Mouse (Mus musculus): ENCODE results near the gene Nphp1.
A peak's percentile ranks its signal among the peaks of the same experiment; 100 is the strongest.

Gene Nphp1

DNA sequence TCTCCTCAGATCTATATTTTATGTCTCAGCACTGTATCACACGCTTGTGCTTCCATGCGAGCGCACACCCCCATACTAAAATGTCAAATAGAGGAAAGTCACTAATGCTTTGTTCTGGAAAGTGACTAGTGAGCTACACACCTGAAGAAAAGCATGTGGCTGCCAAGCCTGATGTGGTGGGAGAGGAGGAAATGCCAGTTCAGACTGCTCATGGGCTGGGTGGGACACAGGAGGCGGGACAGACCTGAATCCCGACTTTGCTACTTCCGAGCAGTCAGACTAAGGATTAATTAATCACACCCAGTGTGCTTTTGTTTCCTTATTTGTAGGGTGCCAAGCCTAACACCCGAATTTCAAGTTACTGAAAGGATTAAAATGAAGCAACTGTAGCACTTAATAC, 40.4 kb downstream of the Nphp1 start:
- no peak for DNase-seq

DNA sequence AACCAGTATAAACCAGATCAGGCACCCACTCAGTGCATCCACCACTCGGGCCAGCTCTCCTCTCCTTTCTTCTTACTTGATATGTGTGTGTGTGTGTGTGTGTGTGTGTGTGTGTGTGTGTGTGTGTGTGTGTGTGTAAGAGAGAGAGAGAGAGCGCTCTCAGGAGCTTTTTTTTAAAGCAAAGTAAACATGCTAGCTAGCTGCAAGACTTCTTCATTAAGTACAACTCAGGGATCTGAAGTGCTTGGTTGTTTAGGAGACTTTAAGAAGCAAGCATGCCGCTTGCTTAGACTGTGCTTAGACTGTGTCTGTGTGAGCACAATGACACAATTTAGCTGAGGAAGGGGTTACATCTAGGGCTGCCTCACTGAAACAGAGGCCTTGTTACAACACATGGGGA, 46.1 kb downstream of the Nphp1 start:
- DNase-seq: no peak

DNA sequence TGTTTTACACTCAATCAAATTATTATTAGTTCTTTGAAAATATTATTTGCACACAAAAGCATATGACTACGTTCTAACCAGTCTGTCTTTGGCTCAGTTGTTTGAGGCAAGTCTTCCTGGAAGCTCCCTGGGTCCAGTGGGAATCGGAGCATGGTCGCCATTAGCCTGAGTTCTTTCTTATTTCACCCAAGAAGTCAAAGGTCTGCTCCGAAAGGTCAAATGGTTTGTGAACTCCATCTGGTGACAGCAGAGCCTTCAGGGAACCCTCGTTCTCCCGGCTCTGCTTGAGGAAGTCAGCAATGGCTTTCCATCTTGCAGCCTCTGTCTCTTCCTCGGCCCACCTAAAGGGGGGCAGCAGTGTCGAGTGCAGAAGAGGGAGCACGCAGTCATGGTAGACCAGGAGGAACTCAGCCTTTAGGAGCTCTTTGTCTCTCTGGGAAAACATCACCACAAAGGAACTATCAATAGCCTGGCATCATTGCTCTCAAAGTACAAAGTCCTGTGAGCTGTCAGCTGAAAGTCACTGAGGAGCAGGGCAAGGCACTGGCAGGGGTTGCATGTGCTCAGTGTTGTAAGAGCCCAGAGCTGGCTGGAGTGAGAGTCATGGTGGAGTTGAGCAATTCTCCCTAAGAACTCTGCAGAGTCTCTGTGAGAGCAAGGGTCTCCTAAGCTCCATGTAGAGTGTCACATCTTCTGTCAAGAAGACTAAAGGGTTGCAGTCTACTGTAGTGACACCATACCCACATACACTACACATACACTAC, 47.8 kb downstream of the Nphp1 start:
- DNase-seq: no peak

DNA sequence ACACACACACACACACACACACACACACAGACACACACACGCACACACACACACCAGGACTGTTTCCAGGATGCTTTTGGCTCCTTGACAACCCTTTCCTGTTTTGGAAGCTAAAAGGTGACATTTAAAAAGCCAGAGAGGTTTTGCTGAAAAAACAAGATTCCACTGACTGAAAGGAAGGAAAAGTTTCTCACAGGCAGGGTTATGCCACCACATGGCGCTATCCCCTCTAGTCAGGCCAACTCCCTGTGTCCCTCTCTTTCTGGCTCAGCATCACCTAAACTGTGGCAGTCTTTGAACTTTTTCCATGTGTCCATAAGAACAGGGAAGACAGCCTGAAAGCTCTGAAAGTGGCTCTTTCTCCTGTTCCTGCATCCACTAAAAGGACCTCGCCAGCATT, 50.8 kb downstream of the Nphp1 start:
- DNase-seq: no peak

DNA sequence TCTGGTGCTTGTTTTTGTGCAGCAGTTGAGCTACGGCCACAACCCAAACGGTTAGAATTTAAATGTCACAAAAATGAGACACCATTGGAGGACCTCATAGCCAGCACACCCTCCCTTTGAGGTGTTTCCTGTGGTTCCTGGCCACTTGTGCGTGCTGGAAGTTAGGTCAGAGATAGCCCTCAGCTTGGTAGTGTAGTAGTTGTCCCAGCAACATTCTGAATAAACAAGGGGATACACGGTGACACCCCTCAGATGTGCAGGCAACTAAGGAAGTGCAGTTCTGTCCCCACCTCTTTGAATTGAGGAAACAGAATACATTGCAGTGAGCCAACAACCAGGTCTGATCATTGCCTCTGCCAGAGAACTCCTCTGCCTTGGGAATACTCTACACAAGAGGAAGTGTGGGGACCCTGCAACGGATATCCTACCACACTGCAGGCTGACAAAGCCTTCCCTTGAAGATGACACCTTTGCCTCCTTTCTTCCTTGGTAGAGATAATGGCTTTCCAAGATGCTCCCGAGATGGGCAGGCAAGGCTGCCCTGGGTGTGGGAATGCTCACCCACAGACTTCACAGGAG, 52.0 kb downstream of the Nphp1 start:
- DNase-seq: no peak

DNA sequence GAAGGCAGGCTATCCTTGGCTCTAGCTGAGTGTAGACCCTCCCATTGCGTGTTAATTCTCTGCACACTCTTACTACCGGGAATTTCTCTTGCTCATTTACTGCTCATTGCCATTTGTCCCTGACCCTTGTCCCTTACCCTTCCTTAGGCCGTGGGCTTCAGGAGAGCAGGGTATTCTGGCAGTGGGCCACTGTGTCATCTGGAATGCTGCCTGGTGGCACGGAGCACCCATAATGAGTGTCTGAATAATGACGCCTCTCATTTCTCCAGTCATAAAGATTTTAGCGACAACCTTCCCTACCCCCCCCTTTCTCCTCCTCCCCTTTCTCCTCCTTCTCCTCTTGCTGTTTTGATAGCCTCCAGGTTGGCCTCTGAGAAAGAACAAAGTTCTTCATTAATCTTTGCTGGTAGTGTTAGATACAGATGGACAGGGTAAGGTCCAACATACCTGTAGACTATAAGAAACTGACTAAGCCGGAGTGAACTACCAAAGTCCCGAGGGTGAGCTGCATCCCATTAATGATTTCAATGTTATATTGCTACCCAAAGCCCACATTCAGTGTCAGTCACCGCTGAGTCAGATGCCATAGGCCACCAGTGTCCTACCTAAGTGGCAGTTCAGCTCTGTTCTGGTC, 53.1 kb downstream of the Nphp1 start:
- DNase-seq: no peak

DNA sequence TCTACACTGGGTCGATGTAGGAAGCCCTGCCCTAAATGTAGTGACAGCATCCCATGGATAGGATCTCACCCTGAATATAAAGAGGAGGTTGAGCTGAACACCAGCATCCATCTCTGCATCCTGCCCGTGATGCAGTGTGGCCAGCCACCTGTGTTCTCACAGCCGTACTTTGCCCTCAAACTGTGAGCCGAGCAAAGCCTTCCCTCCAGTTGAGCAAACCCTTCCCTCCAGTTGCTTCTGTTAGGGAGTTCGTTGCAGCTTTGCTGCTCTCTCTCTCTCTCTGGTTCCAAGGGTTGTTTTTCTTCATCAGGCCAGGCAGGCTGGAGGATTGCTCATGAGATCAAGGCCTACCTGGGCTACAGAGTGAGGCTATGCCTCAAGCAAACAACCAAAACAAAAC, 53.8 kb downstream of the Nphp1 start:
- DNase-seq: no peak

DNA sequence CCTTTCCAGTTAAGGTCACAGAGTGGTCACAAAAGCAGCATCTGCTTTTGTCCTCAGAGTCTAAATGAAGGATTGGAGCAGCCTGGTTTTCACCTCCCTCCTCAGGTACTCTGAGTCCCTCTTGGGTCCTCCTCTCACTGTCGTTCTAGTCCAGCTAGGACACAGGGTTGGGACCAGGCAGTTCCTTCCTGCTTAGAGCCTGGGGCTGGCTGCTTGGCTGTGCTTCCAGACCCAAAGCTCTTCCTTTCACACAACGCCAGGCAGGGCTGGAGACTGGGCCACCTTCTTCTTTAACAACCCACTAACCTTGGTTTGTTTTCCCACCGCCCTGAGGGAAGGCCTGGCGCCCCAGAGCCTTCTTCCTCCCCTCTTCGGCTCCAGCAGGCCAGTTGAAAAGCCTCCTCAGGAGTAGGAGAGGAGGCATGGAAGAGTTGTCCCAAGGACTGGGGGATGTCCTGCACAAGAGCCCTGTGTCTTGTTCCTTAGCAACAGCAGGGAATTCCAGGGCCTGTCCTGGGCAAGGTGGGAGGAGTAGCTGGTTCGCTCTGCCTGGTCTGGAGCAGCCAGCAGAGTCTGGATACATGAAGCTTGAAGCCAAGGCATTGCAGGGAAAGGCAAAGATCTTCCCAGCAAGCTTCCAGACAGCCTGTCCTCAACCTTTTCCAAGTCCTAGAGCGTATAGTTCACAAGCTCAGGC, 58.2 kb downstream of the Nphp1 start:
- no peak for DNase-seq

DNA sequence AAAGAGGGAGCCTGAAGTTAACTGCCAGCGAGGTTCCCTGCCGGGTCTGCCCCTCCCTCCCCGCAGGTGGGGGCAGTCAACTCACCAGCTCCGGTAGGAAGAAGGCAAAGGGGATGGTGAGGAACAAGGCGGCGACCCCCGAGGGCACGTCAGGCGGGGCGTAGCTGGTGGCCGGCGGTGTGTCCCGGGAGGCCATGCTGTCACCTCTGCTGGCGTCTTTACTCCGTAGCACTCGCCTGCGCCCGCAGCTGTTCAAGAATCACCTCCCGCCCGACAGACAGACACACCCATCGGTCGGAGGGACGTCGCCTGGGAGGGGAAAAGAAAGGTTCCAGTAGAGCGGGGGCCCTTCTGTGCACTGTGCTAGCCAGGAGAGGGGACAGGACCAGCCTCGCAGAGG, 59.0 kb downstream of the Nphp1 start, which contains the start of gene Mall:
Gene Mall (minus strand): TSS at position 262 of the 400 bp plus-strand sequence.
- no peak for DNase-seq

DNA sequence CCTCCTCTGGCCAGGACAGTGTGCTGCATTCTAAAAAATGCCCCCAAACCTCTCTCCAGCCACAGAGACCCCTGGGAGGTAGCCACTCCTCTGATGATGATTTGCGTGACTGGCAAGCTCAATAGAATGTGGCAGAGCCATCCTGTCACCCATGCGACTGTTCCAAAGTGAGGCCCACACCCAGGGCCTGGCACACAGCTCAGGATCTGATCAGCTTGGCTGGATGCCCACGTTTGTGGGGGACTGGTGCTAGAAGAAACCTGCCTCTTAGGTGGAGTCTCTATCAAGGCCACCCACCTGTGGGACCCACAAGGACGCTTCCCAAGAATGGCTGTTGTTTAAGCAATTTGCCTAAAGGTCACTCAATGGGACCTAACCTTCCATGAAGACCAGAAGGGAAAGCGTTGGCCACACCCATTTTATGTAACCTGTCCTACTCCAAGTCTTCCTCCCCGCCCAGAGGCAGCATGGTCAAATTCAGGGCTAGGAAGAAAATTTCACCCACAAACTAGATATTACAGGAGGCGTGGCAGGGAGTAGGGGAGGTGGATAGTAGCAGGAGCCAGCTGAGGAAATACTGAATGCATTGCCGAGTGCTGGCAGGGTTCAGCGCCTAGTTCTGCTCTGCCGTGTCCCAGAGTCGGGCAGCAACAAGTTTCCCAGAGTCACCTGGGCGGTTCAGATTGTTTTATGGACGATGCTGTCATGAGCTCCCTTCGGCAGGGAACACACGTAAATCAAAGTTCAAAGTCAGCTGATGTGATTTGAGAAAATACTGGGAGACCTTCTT, 59.8 kb downstream of the Nphp1 start:
- no peak for DNase-seq

DNA sequence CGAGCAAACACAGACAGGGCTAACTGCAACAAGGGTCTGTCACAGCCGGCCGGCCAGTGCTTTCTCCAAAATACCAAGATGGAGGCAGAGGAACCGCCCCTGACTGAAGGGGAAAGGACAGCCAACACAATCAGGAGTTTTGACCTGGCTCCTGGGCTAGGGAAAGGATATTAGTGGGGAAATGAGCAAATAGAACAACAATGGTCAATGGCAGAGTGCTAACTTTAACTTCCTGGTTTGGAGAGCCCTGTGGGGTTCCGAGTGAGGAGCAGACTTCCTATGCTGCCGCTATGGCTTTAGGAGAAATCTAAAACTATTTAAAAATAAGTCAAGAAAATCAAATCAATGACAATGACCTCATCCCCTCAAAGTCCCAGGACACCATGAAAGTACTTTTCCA, 60.6 kb downstream of the Nphp1 start:
- DNase-seq: no peak

DNA sequence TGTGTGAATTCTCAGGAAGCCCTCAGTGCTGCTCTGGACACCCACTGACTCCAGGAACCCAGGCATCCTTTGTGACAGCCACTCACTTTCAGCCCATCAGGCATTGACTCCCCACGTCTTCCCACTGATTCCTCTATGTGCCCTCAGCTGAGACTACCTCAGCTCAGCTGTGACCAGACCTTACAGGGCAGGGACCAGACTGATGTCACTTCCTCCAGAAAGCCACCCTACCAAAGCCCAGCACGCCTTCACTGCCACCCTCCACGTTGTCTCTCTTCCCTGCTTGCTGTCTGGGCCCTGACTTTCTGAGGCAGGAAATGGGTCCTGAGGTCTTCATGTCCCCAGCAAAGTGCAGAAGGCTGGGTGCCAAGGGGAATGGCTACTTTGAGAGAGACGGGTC, 65.5 kb downstream of the Nphp1 start:
- DNase-seq: no peak

DNA sequence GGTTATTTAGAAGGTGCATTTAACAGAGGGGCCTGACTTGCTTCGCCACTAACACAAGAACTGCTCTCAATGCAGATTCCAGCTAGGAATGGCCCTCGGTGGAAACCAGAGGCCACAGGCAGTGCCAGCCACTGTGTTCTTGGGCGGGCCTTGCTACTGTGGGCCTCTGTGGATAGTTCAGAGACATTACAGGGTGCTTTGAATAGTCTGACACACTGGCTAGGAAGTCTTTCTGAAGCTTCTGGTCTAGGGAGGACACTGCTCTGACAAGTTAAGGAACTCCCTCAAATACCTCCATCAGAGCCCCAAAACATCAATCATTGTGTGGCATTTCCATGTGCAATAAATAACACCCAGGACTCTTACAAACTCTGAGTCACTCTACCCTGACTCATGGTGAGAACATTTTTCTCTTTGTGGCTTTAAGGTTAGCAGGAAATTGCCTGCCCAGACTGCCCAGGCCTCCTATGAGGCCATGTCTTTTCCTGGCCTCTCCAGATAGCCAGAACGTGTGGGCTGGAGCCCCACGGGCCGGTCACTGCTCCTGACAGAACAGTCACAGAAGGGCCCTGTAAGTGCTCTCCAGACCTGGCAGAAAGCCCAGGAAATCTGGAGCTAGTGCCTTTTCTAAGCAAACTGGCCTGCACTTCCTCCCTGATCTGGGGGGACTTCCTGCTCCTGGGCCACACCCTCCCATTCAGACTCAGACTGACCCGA, 66.4 kb downstream of the Nphp1 start:
- peak; percentile 69 for DNase-seq

DNA sequence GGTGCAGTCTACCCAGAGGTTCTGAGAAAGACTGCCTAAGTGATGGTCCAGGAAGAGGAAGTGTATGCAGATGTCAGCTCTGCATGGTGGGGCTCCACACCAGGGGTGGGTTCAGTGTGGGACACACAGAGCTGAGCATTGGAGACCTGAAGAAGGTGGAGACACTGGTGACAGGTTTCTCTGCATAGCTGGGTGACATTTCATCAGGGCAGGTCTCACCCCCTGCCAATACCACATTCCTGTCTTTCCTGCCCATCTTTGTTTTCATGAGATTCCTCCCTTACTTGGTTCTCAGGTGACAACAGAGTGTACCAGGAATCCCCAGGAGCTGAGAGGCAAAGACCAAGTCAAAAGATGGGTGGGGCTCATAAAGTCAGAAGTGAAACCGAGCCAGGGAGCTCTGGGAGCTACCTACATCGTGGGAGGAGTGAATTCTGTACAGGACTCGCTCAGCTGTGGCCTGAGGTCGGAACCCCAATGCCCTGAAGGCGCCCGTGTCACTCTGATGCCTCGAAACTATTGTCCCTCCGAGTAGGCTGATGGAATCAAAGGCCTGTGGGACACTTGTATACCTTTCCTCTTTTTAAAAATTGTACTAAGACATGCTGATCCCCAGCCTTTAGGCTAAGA, 69.7 kb downstream of the Nphp1 start:
- no peak for DNase-seq

DNA sequence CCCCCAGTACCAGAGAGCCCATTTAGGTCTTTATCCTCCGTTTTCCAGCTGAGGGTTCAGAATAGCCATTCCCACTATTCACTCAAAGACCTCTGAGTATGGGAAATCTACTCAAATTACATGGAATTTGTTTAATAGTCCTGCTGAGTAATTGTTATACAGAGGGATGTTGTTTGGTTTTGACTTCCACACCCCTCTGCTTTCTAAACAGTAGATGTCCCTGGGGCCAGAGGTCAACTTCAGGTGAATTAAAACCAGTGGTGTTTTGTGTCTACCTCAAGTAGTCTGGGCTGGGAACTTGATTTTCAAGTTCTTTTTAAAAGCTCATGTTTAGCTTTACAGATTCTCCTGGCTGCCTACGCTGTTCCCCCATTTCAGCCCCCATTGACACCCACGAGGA, 74.0 kb downstream of the Nphp1 start:
- DNase-seq: no peak

DNA sequence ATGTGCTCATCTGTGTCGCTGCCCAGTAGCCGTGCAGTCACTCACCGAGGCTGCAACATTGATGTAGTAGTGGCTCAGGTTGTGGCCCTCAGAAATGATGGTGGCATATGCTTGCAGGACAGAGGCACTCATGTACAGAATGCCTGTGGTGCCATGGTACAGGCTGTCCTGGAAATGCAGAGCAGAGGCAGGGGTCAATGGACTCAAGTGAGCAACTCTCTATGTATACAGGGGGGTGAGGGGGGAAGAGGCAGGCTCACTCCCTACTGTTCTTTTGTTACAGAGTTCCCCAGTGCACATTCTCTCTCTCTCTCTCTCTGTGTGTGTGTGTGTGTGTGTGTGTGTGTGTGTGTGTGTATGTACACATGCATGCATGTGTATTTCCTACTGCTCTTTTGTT, 79.9 kb downstream of the Nphp1 start:
- DNase-seq: no peak

DNA sequence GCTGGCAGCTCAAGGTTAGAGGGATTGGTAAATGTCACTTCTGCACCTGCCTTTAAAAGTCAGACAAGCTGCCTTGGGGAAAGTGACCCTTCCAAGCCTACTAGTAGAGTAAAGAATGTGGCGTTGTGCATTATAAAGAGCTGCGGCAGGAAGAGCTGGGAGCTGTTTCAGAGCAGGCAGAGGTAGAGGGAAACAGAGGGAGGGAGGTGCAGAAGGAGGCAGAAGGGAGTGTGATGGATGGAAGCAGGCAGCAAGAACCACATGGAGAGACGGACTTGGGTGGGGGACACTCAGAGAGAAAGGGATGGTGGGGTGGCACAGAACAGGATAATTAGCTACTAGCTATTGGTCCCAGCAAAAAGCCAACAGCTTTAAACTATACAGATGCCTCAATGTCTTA, 80.6 kb downstream of the Nphp1 start:
- DNase-seq: no peak

DNA sequence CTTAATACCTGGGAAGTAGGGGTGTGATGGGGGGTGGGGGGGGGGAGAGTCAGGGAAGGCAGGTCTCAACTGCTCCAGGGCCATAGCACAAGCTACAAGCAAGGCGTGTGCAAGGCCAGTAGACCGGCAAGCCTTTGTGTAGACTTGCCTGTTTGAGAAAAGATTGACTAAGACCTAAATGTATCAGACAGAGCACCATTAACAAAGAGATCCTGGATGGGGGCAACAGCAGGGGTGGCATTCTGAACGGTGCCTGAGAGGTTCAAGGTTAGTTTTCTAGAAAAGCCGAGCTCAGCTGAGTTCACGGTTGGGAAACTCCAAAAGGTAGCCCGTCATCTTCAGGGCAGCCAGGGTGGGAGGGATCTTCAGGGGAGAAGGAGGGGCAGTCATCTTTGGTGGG, 83.4 kb downstream of the Nphp1 start:
- DNase-seq: no peak
